Mouse (Mus musculus): ENCODE data around the gene Gm2026. TPM values are rescaled to one million over a fixed set of nuclear protein-coding genes. Genes with fewer than 3 reads are reported as not detected.
"Not testable (repeated sequence)": the region's sequence is repeated elsewhere in the genome, so short reads cannot be mapped to it uniquely, and the experiment has no call there.

The Gm2026 gene
- polyA plus RNA-seq (2016; fragmentation: Nextera tagmentation; extraction: Ambion mirVana) = 26.5 and 34.7 TPM in 2 replicates

GRCm38 (mm10) chr2:175965031-175965430 lies at the start of gene Gm2026:
TSS of gene Gm2026 (plus strand) at chr2:175965331.
- not testable (repeated sequence) for H3K9ac ChIP-seq; H3K9me3 ChIP-seq; H3K36me3 ChIP-seq; H3K4me1 ChIP-seq; H3K4me3 ChIP-seq; H3K27me3 ChIP-seq; ATAC-seq (ENCODE audit: insufficient number of reproducible peaks, insufficient read depth, low FRiP score, low TSS enrichment); H3K4me2 ChIP-seq (replicated peaks); H3K27ac ChIP-seq
- no CpG with 5 or more reads among the region's 4 CpGs for WGBS

DNA sequence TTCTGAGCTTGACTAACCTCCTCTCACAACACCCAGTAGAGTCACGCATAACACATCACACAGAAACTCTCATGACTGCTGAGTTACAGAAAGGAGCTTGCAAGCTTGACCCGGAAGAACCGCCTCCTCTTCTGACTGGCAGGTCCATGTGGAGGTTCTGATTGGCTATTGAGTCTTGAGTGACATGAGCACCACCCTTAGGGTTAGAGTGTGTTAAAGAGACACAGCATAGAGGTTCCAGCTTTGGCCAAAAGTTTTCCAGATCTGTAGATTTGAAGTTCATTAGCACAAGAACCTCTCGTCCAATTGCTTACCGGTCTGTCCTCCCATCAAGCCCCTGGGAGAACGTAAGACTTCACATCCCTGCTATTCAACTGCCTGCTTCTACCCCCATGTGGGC lies 34.1 kb upstream of the Gm2026 start, which contains the start of gene Zfp966:
Zfp966 (minus strand) TSS at position 101 of the 400 bp plus-strand sequence.
- not testable (repeated sequence) for H3K4me1 ChIP-seq; H3K27ac ChIP-seq; H3K4me3 ChIP-seq; H3K9me3 ChIP-seq; H3K4me2 ChIP-seq (replicated peaks); ATAC-seq (ENCODE audit: insufficient number of reproducible peaks, insufficient read depth, low FRiP score, low TSS enrichment); H3K27me3 ChIP-seq; H3K9ac ChIP-seq; H3K36me3 ChIP-seq
- WGBS = no CpG with 5 or more reads among the region's 6 CpGs

Other genes starting within 250 kb of the Gm2026 start
- gene Gm2007, start 223.8 kb upstream of the Gm2026 start, polyA plus RNA-seq (2016; fragmentation: Nextera tagmentation; extraction: Ambion mirVana) = not detected in 2 replicates
- gene Gm14288, start 164.2 kb upstream of the Gm2026 start, polyA plus RNA-seq (2016; fragmentation: Nextera tagmentation; extraction: Ambion mirVana) = 6.8 TPM in 1 of 2 replicates, not detected in the other
- 21.6 and 23.2 TPM in 2 replicates for gene Gm6710, start 96.1 kb upstream of the Gm2026 start, polyA plus RNA-seq (2016; fragmentation: Nextera tagmentation; extraction: Ambion mirVana)
- 4.9 and 5.5 TPM in 2 replicates for gene Zfp966, start 34.2 kb upstream of the Gm2026 start, polyA plus RNA-seq (2016; fragmentation: Nextera tagmentation; extraction: Ambion mirVana)
- 1.3 and 3.0 TPM in 2 replicates for gene Gm2004, start 184.5 kb downstream of the Gm2026 start, polyA plus RNA-seq (2016; fragmentation: Nextera tagmentation; extraction: Ambion mirVana)

All from embryonic facial prominence, embryonic 12.5 days (tissue).